10 mouse cellular contexts compared by ENCODE assay signal in the genomic region with DNA sequence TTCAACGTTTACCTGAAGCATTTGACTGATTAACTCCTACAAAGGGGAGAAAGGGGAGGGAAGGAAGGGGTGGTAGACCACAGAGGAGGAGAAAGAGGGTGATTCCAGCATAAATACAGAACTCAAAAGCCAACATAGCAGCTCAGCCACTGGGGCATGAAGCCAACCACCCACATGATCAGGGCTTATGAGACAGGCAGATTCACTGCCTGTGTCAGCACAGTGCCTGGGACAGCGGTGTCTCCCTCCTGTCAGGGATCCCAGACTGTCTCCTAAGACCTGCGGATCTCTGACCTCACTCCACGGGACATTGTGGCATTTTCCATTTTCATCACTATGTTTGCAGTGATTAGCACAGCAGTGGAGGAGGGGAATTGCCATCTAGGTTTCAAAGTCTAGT.
DNase-seq lines count a peak whose midpoint lies in the region; ATAC-seq lines count a peak whose summit lies in the region.
"Had no signal": no experiment of that assay in that cellular context is flagged by ENCODE, and none has a peak within 500 bp of the region (broad histone marks: within the 10 kb centered on the region; RNA-seq: fewer than 3 reads in every experiment).

No protein-coding gene starts in this region.

- ATAC-seq in hindbrain, embryonic 13.5 days (ENCODE audit: low FRiP score): no peak

- no peak overlapping the region for H3K4me3 ChIP-seq in hindbrain, embryonic 13.5 days
- no peak overlapping the region for H3K4me3 ChIP-seq in hindbrain, embryonic 10.5 days
- H3K4me3 ChIP-seq: megakaryocyte, embryonic 14.5 days had no signal

- DNase-seq in hindbrain, embryonic 10.5 days (ENCODE audit: low spot score): no peak
- peak; percentile 61 for DNase-seq in Muller cell, postnatal 12 days (ENCODE audit: inconsistent ontology term)
- DNase-seq in brain, adult 2 months (ENCODE audit: low read depth, low spot score): peak; percentile 55
- DNase-seq in kidney, postnatal 25 days: peak; percentile 68 to 78
- no peak for DNase-seq in B cell, adult 2 months
- DNase-seq in left cerebral cortex, adult 8-10 months (ENCODE audit: low spot score in 2 of 2): no peak
- DNase-seq: layer of hippocampus, postnatal 36 days; thymus, postnatal 4 days had no signal

- no peak overlapping the region for H3K9ac ChIP-seq in hindbrain, embryonic 13.5 days

- 80% methylated on average over 4 of the region's 4 CpGs for WGBS in hindbrain, embryonic 13.5 days
- 81% methylated on average over 4 of the region's 4 CpGs for WGBS in hindbrain, embryonic 10.5 days

- no peak overlapping the region for H3K4me2 ChIP-seq in hindbrain, embryonic 13.5 days

- H3K27me3 ChIP-seq in hindbrain, embryonic 13.5 days: no peaks in the 10 kb centered on the region
- H3K27me3 ChIP-seq in hindbrain, embryonic 10.5 days (ENCODE audit: insufficient read depth, poor library complexity, severe bottlenecking): no peaks in the 10 kb centered on the region

- peaks cover 21% of the 10 kb centered on the region for H3K4me1 ChIP-seq in hindbrain, embryonic 13.5 days (replicated peaks)
- peaks cover 27% of the 10 kb centered on the region for H3K4me1 ChIP-seq in hindbrain, embryonic 10.5 days (replicated peaks)

- H3K27ac ChIP-seq in hindbrain, embryonic 13.5 days: peak overlapping the region; percentile 40; the same call in 1 of the 2 replicates
- no peak overlapping the region for H3K27ac ChIP-seq in hindbrain, embryonic 10.5 days

- H3K36me3 ChIP-seq in hindbrain, embryonic 13.5 days: peaks cover 66% of the 10 kb centered on the region
- H3K36me3 ChIP-seq in hindbrain, embryonic 10.5 days: peaks cover 63% of the 10 kb centered on the region

- H3K9me3 ChIP-seq in hindbrain, embryonic 13.5 days: no peaks in the 10 kb centered on the region
- no peaks in the 10 kb centered on the region for H3K9me3 ChIP-seq in hindbrain, embryonic 10.5 days
- H3K9me3 ChIP-seq: megakaryocyte, embryonic 14.5 days had no signal

Comparison
In these comparisons a context has a peak if more than half of its experiments do, and no peak if none do; other contexts are left out.
1. DNase-seq: peak in Muller cell, postnatal 12 days (single experiment), brain, adult 2 months (single experiment) and kidney, postnatal 25 days (2 of 2); none in hindbrain, embryonic 10.5 days (single experiment), B cell, adult 2 months (0 of 2) and left cerebral cortex, adult 8-10 months (0 of 2).